Mouse (Mus musculus): ENCODE measurements at regions not wholly inside any gene's neighbourhood (a gene's known extent, or its start where the extent isn't known, plus 50 kb on each side); places are given as distances from the start of the nearest gene placed in this dataset.
"Not testable (repeated sequence)": the region's sequence is repeated elsewhere in the genome, so short reads cannot be mapped to it uniquely, and the experiment has no call there.

DNA sequence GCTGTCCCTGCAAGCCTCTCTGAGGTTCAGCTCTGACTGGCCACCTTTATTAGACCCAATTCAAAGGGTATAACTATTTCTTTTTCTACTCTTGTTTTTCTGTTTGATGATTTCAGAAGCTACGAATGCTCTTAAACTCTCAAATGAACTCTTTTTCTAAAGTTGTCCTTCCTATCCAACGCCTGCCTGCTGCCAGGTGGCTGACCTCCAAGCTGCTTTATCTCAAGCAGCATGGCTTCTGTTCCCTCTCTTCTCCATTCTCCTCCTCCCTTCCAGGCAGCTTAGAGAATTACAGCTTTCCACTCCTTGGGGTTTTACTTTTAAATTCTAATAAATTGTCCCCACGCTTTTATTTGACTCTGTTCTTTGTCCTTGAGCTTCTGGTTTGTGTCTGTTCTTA is 196.9 kb upstream of the Irak1bp1 start:
- 82% methylated on average over 3 of the region's 3 CpGs for WGBS

DNA sequence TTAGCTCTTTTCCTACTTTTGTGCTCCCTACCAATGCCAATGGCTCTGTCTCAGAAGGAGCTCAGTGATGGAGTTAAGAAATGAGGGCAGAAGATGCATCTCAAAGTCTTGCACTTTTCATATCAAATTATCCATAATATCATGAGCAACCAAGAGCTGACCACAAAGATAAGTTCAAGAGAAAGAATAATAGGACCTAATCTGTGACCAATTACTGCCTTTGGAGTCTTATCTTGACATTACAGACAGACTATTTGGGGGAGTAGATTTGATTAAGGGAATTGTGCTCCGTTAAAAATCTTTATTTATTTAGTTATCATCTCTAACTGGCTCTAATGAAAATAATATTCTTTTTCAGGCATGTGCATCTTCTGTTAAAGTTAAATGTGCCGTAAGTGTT is 189.1 kb upstream of the Irak1bp1 start:
- Histone ChIP-seq H3K9me3 (no peaks in the 10 kb centered on the region), H3K4me2 (no peak overlapping the region), H3K36me3 (no peaks in the 10 kb centered on the region), H3K4me3 (no peak overlapping the region), H3K27ac (no peak overlapping the region), H3K4me1 (replicated peaks) (no peaks in the 10 kb centered on the region), H3K27me3 (no peaks in the 10 kb centered on the region), H3K9ac (no peak overlapping the region)
- no peak for ATAC-seq (ENCODE audit: low FRiP score)
- WGBS: 77% methylated on average over 2 of the region's 2 CpGs

More for the DNA sequence above, 196.9 kb upstream of the Irak1bp1 start:
- Histone ChIP-seq H3K36me3 (no peaks in the 10 kb centered on the region), H3K4me3 (no peak overlapping the region), H3K9ac (no peak overlapping the region), H3K4me1 (replicated peaks) (no peaks in the 10 kb centered on the region), H3K4me2 (no peak overlapping the region), H3K9me3 (no peaks in the 10 kb centered on the region), H3K27ac (no peak overlapping the region), H3K27me3 (no peaks in the 10 kb centered on the region)
- ATAC-seq (ENCODE audit: low FRiP score): no peak

DNA sequence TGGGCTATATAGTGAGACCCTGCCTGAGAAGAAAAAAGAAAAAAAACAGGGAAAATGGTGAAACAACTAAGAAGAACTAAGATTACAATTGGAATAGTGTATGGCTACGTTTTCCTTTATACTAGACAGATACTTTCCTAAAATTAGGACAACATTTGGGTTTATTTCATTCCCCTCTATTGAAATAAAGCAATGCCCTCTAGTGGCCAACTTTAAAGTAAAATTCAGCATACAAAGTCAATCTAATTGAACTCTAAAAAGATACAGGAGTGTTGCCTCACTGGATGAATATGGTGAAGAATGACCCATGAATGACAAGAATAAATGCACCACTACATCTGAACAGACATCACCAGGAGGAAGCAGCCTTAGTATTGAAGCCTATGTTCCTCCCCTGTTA is 185.4 kb upstream of the Irak1bp1 start:
- H3K27me3 ChIP-seq: no peaks in the 10 kb centered on the region
- no peak overlapping the region for H3K4me2 ChIP-seq
- no peaks in the 10 kb centered on the region for H3K9me3 ChIP-seq
- no peak for ATAC-seq (ENCODE audit: low FRiP score)
- no peak overlapping the region for H3K27ac ChIP-seq
- H3K4me1 ChIP-seq (replicated peaks): no peaks in the 10 kb centered on the region
- 22% methylated on average over 1 of the region's 1 CpGs for WGBS
- H3K4me3 ChIP-seq: no peak overlapping the region
- H3K9ac ChIP-seq: no peak overlapping the region
- H3K36me3 ChIP-seq: no peaks in the 10 kb centered on the region

DNA sequence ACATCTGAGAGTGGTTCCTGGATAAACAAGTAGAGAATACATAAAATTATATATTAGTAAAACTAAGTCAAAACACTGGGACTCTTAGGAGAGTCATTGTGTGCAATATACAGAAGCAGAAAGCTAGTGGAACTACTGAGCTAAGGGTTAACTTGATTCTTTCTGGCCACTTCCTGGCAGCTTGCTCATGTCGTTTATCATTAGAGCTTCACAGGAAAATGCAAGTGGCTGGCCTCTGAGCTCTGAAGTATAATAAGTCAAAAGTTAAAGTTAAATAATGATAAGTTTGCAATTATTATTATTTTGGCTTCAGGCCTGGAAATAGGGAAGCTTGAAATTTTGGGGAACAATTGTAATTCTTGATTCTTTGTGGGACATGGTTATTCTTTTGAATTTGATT is 173.8 kb upstream of the Irak1bp1 start:
- H3K4me1 ChIP-seq (replicated peaks); H3K27me3 ChIP-seq; H3K4me3 ChIP-seq; H3K27ac ChIP-seq; H3K9ac ChIP-seq; H3K36me3 ChIP-seq; ATAC-seq (ENCODE audit: low FRiP score); H3K4me2 ChIP-seq; H3K9me3 ChIP-seq: not testable (repeated sequence)
- 33% methylated on average over 1 of the region's 1 CpGs for WGBS

DNA sequence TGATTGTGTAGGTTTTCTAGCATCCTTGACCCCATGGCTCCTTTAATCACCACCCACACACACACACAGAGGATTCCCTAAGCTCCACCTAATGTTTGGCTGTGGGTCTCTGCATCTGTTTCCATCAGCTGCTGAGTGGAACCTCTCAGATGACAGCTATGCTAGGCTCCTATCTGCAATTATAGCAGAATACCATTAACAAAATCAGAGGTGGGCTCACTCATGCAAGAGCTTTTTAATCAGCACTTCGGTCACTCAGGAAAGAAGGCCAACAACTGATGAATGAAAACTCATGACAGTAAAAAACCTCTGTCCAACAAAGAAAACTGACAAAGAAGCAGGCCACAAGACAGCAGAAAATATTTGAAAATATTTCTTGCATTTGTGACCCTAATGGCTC is 147.1 kb upstream of the Irak1bp1 start:
- Histone ChIP-seq H3K9ac (no peak overlapping the region), H3K4me2 (no peak overlapping the region), H3K27ac (no peak overlapping the region), H3K27me3 (no peaks in the 10 kb centered on the region), H3K4me1 (replicated peaks) (no peaks in the 10 kb centered on the region), H3K4me3 (no peak overlapping the region), H3K9me3 (no peaks in the 10 kb centered on the region), H3K36me3 (no peaks in the 10 kb centered on the region)
- no peak for ATAC-seq (ENCODE audit: low FRiP score)
- WGBS: 89% methylated on average over 1 of the region's 1 CpGs

DNA sequence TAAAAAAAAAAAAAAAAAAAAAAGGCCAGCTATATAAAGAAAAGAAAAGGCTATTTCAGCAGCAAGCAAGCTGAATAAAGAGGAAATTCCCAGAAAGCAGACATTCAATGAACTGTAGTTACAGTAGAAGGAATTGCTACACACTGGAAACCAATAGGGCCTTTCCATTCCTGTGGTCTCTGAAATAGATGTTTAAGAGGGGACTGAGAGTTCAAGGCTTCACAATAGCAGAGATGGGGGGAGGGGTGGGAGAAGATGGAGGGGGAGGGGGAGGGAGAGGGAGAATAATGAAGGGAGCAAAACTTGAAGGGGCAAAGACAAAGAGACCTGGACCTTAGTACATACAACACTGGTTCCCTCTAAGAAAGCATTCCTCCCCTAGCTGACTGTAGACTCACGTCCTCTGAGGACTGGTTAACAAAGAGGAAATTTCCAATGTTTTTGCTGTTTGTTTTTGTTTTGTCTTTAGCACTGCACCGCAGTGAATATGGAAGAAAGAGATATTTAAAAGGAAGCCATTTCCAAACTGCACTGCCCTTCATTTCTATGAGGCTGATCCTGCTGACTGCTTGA is 119.8 kb upstream of the Irak1bp1 start:
- H3K27me3 ChIP-seq: no peaks in the 10 kb centered on the region
- no peak for ATAC-seq (ENCODE audit: low FRiP score)
- WGBS: 45% methylated on average over 2 of the region's 2 CpGs
- no peak overlapping the region for H3K9ac ChIP-seq
- H3K9me3 ChIP-seq: no peaks in the 10 kb centered on the region
- no peak overlapping the region for H3K4me3 ChIP-seq
- no peak overlapping the region for H3K4me2 ChIP-seq
- H3K4me1 ChIP-seq (replicated peaks): no peaks in the 10 kb centered on the region
- no peak overlapping the region for H3K27ac ChIP-seq
- no peaks in the 10 kb centered on the region for H3K36me3 ChIP-seq

DNA sequence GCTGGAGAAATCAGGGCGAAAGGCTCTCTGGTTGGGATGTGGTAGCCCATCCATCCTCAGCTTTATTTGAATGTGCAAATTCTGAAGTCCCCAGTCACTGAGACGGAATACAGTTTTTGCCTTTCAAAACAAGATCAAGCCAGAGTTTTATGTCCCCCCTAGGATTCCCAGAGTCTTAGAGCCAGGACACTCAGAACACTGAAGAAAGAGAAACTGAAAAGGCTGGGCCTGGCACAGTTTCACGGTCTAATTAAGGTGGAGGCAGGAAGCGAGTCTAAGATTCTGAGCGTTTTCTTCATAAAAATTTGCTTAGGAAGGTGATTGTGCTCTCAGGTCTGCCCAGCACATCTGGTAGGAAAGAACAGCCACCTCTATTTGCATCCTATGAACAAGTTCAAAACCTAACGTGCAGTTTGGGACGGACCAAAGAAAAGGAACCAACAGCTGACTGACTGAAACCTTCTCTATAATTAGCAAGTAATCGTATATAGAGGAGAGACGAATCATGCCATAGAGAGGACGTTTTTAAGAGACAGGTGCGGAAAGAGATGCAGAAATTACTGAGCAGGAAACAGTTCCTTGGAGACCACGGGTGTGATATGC is 119.2 kb upstream of the Irak1bp1 start:
- no peak overlapping the region for H3K27ac ChIP-seq
- no peaks in the 10 kb centered on the region for H3K27me3 ChIP-seq
- no peaks in the 10 kb centered on the region for H3K9me3 ChIP-seq
- no peaks in the 10 kb centered on the region for H3K4me1 ChIP-seq (replicated peaks)
- H3K4me2 ChIP-seq: no peak overlapping the region
- 71% methylated on average over 12 of the region's 12 CpGs for WGBS
- no peaks in the 10 kb centered on the region for H3K36me3 ChIP-seq
- no peak overlapping the region for H3K4me3 ChIP-seq
- no peak for ATAC-seq (ENCODE audit: low FRiP score)
- no peak overlapping the region for H3K9ac ChIP-seq

DNA sequence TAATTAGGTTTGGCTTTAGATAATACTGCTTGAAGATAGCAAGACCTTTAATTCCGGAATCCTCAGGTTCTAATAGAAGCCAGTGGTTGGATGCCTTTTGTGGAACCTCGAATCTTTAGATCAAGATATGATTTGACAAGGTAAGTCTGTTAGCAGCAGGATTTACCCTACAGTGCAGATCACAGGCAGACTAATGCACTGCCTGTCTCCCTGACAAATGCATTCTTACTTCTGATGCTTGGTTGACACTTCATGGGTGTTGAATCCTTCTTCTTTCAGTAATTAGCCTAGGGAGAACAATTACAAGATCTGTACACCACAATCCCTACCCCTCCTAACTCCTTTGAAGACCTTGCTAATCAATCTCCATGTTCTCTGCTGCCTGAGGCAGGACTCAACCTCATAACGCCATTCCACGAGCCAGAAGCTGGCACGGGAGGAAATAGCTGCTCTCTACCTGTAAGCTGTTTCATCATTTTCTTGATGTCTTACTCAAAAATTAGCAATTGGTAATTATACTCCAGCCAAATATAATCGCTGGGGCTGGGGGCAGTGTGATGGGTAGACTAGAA is 118.3 kb upstream of the Irak1bp1 start:
- no peak overlapping the region for H3K4me3 ChIP-seq
- H3K4me1 ChIP-seq (replicated peaks): no peaks in the 10 kb centered on the region
- H3K9ac ChIP-seq: no peak overlapping the region
- no peaks in the 10 kb centered on the region for H3K27me3 ChIP-seq
- H3K4me2 ChIP-seq: no peak overlapping the region
- no peaks in the 10 kb centered on the region for H3K9me3 ChIP-seq
- H3K36me3 ChIP-seq: no peaks in the 10 kb centered on the region
- H3K27ac ChIP-seq: no peak overlapping the region
- 76% methylated on average over 6 of the region's 6 CpGs for WGBS
- no peak for ATAC-seq (ENCODE audit: low FRiP score)

DNA sequence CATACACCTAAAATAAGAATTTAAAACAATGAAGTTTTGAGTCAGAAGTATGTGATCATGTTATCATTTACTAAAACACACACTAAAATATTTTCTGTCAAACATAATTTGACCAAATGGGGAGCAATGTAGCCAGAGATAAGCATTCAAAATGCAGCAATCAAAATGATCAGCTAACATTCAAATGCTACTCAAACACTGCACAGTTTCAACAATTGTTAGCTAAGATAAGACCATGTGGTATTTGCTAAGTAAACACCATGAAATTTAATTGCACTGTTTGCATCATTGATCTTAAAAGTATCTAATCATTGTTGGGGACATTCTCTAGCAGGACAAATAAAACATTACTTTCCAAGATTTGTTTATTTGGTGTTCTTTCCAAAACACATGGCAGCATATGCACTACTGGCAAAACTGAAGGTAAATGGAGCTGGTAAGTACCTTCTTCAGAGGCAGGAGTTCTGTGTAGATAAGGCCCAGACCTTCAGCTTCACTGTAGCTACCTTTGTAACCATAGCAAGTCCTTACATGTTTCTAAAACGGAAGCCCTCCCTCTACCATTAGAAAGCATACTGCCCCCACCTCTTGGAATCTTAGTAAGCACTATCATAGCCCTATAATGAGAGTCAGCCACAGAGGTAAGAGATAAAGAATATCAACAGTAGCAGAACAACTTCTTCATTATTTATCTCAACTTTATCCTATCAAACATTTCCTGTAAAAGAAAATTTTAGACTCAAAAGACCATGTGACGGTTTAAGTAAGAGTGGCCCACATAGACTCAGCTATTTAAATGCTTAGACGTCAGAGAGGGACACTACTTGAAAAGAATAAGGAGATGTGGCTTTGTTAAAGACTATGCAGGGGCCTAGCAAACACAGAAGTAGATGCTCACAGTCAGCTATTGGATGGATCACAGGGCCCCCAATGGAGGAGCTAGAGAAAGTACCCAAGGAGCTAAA is 116.3 kb upstream of the Irak1bp1 start:
- Histone ChIP-seq H3K4me3 (no peak overlapping the region), H3K4me2 (no peak overlapping the region), H3K27me3 (no peaks in the 10 kb centered on the region), H3K27ac (no peak overlapping the region), H3K36me3 (no peaks in the 10 kb centered on the region), H3K4me1 (replicated peaks) (no peaks in the 10 kb centered on the region), H3K9ac (no peak overlapping the region), H3K9me3 (no peaks in the 10 kb centered on the region)
- no peak for ATAC-seq (ENCODE audit: low FRiP score)
- 91% methylated on average over 3 of the region's 3 CpGs for WGBS

DNA sequence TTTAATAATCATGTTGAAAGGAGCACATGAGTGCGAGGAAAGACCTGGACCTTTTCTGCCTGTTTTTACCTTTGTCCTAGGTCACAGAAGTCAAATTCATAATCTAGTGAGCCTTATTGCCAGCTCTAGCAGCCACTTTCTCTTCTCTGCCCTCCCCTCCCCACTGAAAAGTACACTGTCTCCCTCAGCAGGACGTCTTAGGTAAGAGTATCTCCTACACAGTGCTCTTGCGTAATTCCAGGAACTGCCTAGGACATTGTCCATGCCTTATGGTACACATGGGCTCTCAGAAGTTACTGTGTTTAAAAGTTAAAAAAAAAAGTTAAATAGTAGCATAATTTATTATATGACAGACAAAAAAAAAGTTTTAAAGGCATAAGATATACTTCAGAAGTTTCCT is 100.7 kb upstream of the Irak1bp1 start:
- H3K27me3 ChIP-seq: no peaks in the 10 kb centered on the region
- 77% methylated on average over 3 of the region's 3 CpGs for WGBS

DNA sequence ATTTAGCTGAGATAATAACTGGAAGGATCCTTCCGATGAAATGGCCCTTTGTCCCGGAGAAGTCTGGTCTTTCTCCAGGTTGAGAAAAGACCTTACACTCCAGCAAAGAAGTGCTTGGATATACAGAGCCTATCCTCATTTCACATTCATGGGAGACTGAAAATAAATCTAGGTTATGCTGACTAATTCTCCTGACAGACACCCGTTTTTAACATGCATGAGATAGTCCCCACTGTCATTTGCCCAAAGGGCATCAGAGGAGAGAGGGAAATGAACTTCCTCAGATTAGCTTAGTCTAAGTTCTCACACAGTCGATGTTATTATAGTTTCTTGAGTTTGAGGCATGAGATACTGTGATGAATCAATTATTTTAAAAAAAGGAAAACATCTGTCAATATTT is 99.7 kb upstream of the Irak1bp1 start:
- Histone ChIP-seq H3K27me3 (no peaks in the 10 kb centered on the region), H3K4me3 (no peak overlapping the region), H3K9me3 (no peaks in the 10 kb centered on the region), H3K9ac (no peak overlapping the region), H3K36me3 (no peaks in the 10 kb centered on the region), H3K4me2 (no peak overlapping the region), H3K4me1 (replicated peaks) (no peaks in the 10 kb centered on the region), H3K27ac (no peak overlapping the region)
- WGBS: 63% methylated on average over 4 of the region's 4 CpGs
- ATAC-seq (ENCODE audit: low FRiP score): peak; percentile 32; the same call in 1 of the 2 replicates

More for the DNA sequence above, 100.7 kb upstream of the Irak1bp1 start:
- no peak overlapping the region for H3K27ac ChIP-seq
- H3K4me1 ChIP-seq (replicated peaks): no peaks in the 10 kb centered on the region
- no peak for ATAC-seq (ENCODE audit: low FRiP score)
- no peaks in the 10 kb centered on the region for H3K36me3 ChIP-seq
- no peak overlapping the region for H3K4me2 ChIP-seq
- no peak overlapping the region for H3K4me3 ChIP-seq
- no peaks in the 10 kb centered on the region for H3K9me3 ChIP-seq
- no peak overlapping the region for H3K9ac ChIP-seq

DNA sequence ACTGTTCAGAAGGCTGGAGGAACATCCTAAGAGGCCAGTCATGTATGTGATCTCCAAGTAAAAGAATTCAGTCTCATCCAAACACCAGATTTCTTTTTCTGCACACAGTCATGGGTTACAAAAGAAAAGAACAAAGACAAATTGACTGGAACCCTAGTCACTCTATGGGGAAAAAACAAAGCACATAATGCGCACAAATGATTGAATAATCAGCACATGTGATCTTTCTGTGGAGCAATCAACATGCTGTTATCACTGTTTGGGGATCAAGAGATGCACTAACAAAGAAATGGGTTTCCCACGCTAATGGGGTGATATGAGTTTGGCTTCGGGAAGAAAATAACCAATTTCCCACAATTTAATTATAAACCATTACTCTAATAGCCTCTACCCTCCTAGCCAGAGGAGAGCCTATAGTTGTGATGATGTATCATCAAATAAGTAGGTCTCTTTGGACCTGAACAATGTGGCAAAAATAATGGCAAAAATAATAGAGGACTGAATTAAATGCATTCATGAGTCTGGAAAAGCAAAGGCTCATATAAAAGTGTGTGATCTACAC is 96.2 kb upstream of the Irak1bp1 start:
- peak; percentile 61 for ATAC-seq (ENCODE audit: low FRiP score)
- no peak overlapping the region for H3K9ac ChIP-seq
- H3K4me1 ChIP-seq (replicated peaks): no peaks in the 10 kb centered on the region
- H3K27ac ChIP-seq: no peak overlapping the region
- no peaks in the 10 kb centered on the region for H3K9me3 ChIP-seq
- H3K27me3 ChIP-seq: no peaks in the 10 kb centered on the region
- 80% methylated on average over 3 of the region's 3 CpGs for WGBS
- no peak overlapping the region for H3K4me2 ChIP-seq
- no peaks in the 10 kb centered on the region for H3K36me3 ChIP-seq
- H3K4me3 ChIP-seq: no peak overlapping the region

Data from hindbrain, embryonic 13.5 days (tissue).